Mouse (Mus musculus) testis, adult 2 months (tissue): ENCODE data around the gene Shroom1.

Experiments
- CTCF ChIP-seq: fragments of 200-500 bp; IDR thresholded peaks from 2 replicates; pipeline ENCODE4 v1.5.1; 2012; ENCODE audit warnings: low read depth, mild to moderate bottlenecking, inconsistent platforms, low read length, moderate library complexity; ENCODE audit not compliant: control insufficient read depth, insufficient read depth, insufficient replicate concordance
- POLR2A ChIP-seq: fragments of 200-500 bp; IDR thresholded peaks from 2 replicates; pipeline ENCODE4 v1.6.1; 2012; ENCODE audit warnings: low read depth, mild to moderate bottlenecking, inconsistent platforms, low read length, moderate library complexity; ENCODE audit not compliant: control insufficient read depth

GRCm38 (mm10) chr11:53441921-53442320 is 15.1 kb upstream of the Shroom1 start:
- no peak for TF ChIP-seq CTCF
- peak; percentile 41; the same call in 1 of the 2 replicates for TF ChIP-seq POLR2A
